Mouse (Mus musculus): Measurements from ENCODE around the gene Rptor. TPM values are rescaled to one million over a fixed set of nuclear protein-coding genes. Genes with fewer than 3 reads are reported as not detected.

Rptor gene
- polyA plus RNA-seq, 1 experiment from 2014 or later = 9.9 TPM

DNA sequence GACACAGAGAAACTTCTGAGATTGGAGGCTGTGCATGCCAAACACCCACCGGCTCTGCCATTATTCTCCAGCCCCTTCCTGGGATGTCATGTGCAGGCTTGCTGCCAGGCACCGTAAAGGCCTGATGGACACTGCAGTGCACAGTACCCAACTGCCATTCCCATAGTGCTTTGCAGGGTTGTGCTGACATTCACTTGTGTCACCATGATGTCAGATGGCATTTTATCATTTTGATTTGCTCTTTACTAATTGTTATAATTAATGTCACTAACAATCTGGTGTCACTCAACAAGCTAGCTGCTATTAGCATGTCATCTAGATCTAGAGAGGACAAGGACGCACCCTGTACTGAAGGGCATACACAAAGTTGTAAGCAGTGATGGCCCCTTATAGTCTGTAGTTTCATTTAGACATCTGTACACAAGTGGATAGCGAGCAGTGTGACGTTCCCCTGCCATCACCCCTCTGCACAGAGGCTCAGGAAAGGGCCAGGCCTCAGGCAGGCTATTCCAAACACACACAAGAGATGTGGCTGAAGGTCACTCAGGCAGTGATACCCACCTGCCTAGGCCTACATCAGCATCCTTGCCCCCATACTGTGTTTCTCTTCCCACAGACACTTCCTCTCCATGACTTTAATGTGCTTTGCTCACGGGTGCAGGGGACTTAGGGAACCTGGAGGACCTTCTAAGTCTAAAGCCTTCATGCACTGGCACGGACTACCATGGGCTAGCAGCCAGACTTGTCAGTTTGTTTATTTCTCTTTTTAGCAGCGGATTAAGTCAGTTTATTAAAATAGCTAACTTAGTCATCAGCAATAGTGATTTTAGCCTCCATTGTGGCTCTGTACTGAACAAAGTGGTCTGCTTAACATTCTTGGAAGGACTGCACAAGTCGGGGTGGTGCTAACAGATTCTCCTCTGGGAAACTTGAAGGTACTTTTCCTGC is 117.7 kb downstream of the Rptor start:
- no peak overlapping the region for H3K9ac ChIP-seq (ENCODE audit: low read depth, low read length)
- H3K9me3 ChIP-seq (replicated peaks; ENCODE audit: control insufficient read depth, low read length, poor library complexity, severe bottlenecking) = no peaks in the 10 kb centered on the region
- ATAC-seq = no peak
- H3K27me3 ChIP-seq (ENCODE audit: control insufficient read depth, insufficient read depth, low read depth, low read length) = no peaks in the 10 kb centered on the region
- no peak overlapping the region for H3K27ac ChIP-seq (ENCODE audit: low read length)
- no peaks in the 10 kb centered on the region for H3K4me1 ChIP-seq (ENCODE audit: control insufficient read depth, insufficient read depth, low read length)
- H3K36me3 ChIP-seq (ENCODE audit: control insufficient read depth, insufficient read depth, low read length) = no peaks in the 10 kb centered on the region
- H3K4me2 ChIP-seq (ENCODE audit: low read length) = no peak overlapping the region
- H3K4me3 ChIP-seq (ENCODE audit: low read depth, low read length) = no peak overlapping the region
- 78% methylated on average over 9 of the region's 9 CpGs for WGBS

- WGBS = 93% methylated on average over 9 of the region's 9 CpGs
- no peak for ATAC-seq
Measured at GRCm38 (mm10) chr11:119724709-119725108, 122.0 kb downstream of the Rptor start.

GRCm38 (mm10) chr11:119731382-119731781 is 128.7 kb downstream of the Rptor start:
- Histone ChIP-seq H3K27ac (ENCODE audit: low read length) (no peak overlapping the region), H3K4me3 (ENCODE audit: low read depth, low read length) (no peak overlapping the region), H3K9ac (ENCODE audit: low read depth, low read length) (no peak overlapping the region), H3K27me3 (ENCODE audit: control insufficient read depth, insufficient read depth, low read depth, low read length) (no peaks in the 10 kb centered on the region), H3K36me3 (ENCODE audit: control insufficient read depth, insufficient read depth, low read length) (no peaks in the 10 kb centered on the region), H3K4me1 (ENCODE audit: control insufficient read depth, insufficient read depth, low read length) (peaks cover 2% of the 10 kb centered on the region; the same call in 1 of the 2 replicates), H3K4me2 (ENCODE audit: low read length) (no peak overlapping the region), H3K9me3 (replicated peaks; ENCODE audit: control insufficient read depth, low read length, poor library complexity, severe bottlenecking) (no peaks in the 10 kb centered on the region)
- no peak for ATAC-seq
- WGBS = 80% methylated on average over 5 of the region's 5 CpGs

More at GRCm38 (mm10) chr11:119724709-119725108, 122.0 kb downstream of the Rptor start:
- H3K4me2 ChIP-seq (ENCODE audit: low read length) = no peak overlapping the region
- H3K27me3 ChIP-seq (ENCODE audit: control insufficient read depth, insufficient read depth, low read depth, low read length) = no peaks in the 10 kb centered on the region
- H3K27ac ChIP-seq (ENCODE audit: low read length) = no peak overlapping the region
- no peak overlapping the region for H3K9ac ChIP-seq (ENCODE audit: low read depth, low read length)
- H3K4me1 ChIP-seq (ENCODE audit: control insufficient read depth, insufficient read depth, low read length) = no peaks in the 10 kb centered on the region
- H3K4me3 ChIP-seq (ENCODE audit: low read depth, low read length) = no peak overlapping the region
- no peaks in the 10 kb centered on the region for H3K36me3 ChIP-seq (ENCODE audit: control insufficient read depth, insufficient read depth, low read length)
- H3K9me3 ChIP-seq (replicated peaks; ENCODE audit: control insufficient read depth, low read length, poor library complexity, severe bottlenecking) = no peaks in the 10 kb centered on the region

- no peak overlapping the region for H3K4me2 ChIP-seq (ENCODE audit: low read length)
- ATAC-seq = no peak
- H3K9me3 ChIP-seq (replicated peaks; ENCODE audit: control insufficient read depth, low read length, poor library complexity, severe bottlenecking) = no peaks in the 10 kb centered on the region
- no peaks in the 10 kb centered on the region for H3K36me3 ChIP-seq (ENCODE audit: control insufficient read depth, insufficient read depth, low read length)
- 100% methylated on average over 1 of the region's 1 CpGs for WGBS
- no peaks in the 10 kb centered on the region for H3K27me3 ChIP-seq (ENCODE audit: control insufficient read depth, insufficient read depth, low read depth, low read length)
- no peak overlapping the region for H3K4me3 ChIP-seq (ENCODE audit: low read depth, low read length)
- H3K9ac ChIP-seq (ENCODE audit: low read depth, low read length) = no peak overlapping the region
- H3K27ac ChIP-seq (ENCODE audit: low read length) = no peak overlapping the region
- peaks cover 2% of the 10 kb centered on the region; the same call in 1 of the 2 replicates for H3K4me1 ChIP-seq (ENCODE audit: control insufficient read depth, insufficient read depth, low read length)
Measured at GRCm38 (mm10) chr11:119732362-119732761, 129.7 kb downstream of the Rptor start.

- ATAC-seq = no peak
- 66% methylated on average over 4 of the region's 4 CpGs for WGBS
- H3K36me3 ChIP-seq (ENCODE audit: control insufficient read depth, insufficient read depth, low read length) = no peaks in the 10 kb centered on the region
Measured at GRCm38 (mm10) chr11:119732961-119733656, 130.4 kb downstream of the Rptor start.

DNA sequence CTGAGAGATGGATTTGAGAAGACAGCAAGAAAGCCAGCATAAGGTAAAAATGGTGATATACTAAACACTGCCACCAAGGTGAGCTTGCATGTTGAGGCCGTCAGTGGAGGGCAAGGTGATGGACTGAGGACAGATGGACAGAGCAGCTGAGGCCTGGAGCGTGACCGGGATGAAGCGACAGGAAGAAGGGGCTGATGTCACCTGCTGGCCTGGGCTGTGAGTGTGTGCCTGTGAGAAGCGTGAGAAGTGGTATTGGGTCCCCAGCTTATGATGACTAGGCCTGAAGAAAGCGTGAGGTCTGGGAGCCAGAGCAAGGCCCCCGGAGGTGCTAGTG is 130.9 kb downstream of the Rptor start:
- H3K27me3 ChIP-seq (ENCODE audit: control insufficient read depth, insufficient read depth, low read depth, low read length) = no peaks in the 10 kb centered on the region
- no peaks in the 10 kb centered on the region for H3K36me3 ChIP-seq (ENCODE audit: control insufficient read depth, insufficient read depth, low read length)
- no peak overlapping the region for H3K9ac ChIP-seq (ENCODE audit: low read depth, low read length)
- H3K4me3 ChIP-seq (ENCODE audit: low read depth, low read length) = no peak overlapping the region
- ATAC-seq = no peak
- WGBS = 92% methylated on average over 7 of the region's 7 CpGs
- no peaks in the 10 kb centered on the region for H3K9me3 ChIP-seq (replicated peaks; ENCODE audit: control insufficient read depth, low read length, poor library complexity, severe bottlenecking)
- no peak overlapping the region for H3K4me2 ChIP-seq (ENCODE audit: low read length)
- no peak overlapping the region for H3K27ac ChIP-seq (ENCODE audit: low read length)
- H3K4me1 ChIP-seq (ENCODE audit: control insufficient read depth, insufficient read depth, low read length) = peaks cover 2% of the 10 kb centered on the region; the same call in 1 of the 2 replicates

More at GRCm38 (mm10) chr11:119732961-119733656, 130.4 kb downstream of the Rptor start:
- Histone ChIP-seq H3K27me3 (ENCODE audit: control insufficient read depth, insufficient read depth, low read depth, low read length) (no peaks in the 10 kb centered on the region), H3K9ac (ENCODE audit: low read depth, low read length) (no peak overlapping the region), H3K4me2 (ENCODE audit: low read length) (no peak overlapping the region), H3K4me1 (ENCODE audit: control insufficient read depth, insufficient read depth, low read length) (peaks cover 2% of the 10 kb centered on the region; the same call in 1 of the 2 replicates), H3K27ac (ENCODE audit: low read length) (no peak overlapping the region; the same call in 1 of the 2 replicates), H3K9me3 (replicated peaks; ENCODE audit: control insufficient read depth, low read length, poor library complexity, severe bottlenecking) (no peaks in the 10 kb centered on the region), H3K4me3 (ENCODE audit: low read depth, low read length) (no peak overlapping the region)

DNA sequence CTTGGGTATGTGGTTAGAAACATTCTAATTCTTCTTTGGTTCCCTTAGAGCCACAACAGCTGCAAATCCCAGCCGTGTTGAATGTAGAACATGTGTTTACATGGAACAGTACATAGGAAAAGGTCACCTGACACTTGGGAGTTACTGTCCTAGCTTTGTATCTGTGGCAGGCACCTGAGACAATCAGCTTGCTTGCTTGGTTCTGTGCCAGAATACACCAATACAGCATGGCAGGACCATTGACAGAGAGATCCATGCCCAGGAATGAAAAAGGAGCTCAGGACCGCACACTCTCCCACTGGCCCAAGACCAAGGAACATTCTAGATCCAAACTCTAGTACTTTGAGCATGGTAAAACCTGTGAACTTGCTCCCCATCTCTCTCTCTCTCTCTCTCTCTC is 132.4 kb downstream of the Rptor start:
- Histone ChIP-seq H3K4me3 (ENCODE audit: low read depth, low read length) (no peak overlapping the region), H3K9ac (ENCODE audit: low read depth, low read length) (no peak overlapping the region), H3K4me1 (ENCODE audit: control insufficient read depth, insufficient read depth, low read length) (peaks cover 15% of the 10 kb centered on the region), H3K36me3 (ENCODE audit: control insufficient read depth, insufficient read depth, low read length) (no peaks in the 10 kb centered on the region), H3K4me2 (ENCODE audit: low read length) (no peak overlapping the region), H3K9me3 (replicated peaks; ENCODE audit: control insufficient read depth, low read length, poor library complexity, severe bottlenecking) (no peaks in the 10 kb centered on the region), H3K27ac (ENCODE audit: low read length) (no peak overlapping the region), H3K27me3 (ENCODE audit: control insufficient read depth, insufficient read depth, low read depth, low read length) (no peaks in the 10 kb centered on the region)
- 94% methylated on average over 2 of the region's 2 CpGs for WGBS
- ATAC-seq = no peak

DNA sequence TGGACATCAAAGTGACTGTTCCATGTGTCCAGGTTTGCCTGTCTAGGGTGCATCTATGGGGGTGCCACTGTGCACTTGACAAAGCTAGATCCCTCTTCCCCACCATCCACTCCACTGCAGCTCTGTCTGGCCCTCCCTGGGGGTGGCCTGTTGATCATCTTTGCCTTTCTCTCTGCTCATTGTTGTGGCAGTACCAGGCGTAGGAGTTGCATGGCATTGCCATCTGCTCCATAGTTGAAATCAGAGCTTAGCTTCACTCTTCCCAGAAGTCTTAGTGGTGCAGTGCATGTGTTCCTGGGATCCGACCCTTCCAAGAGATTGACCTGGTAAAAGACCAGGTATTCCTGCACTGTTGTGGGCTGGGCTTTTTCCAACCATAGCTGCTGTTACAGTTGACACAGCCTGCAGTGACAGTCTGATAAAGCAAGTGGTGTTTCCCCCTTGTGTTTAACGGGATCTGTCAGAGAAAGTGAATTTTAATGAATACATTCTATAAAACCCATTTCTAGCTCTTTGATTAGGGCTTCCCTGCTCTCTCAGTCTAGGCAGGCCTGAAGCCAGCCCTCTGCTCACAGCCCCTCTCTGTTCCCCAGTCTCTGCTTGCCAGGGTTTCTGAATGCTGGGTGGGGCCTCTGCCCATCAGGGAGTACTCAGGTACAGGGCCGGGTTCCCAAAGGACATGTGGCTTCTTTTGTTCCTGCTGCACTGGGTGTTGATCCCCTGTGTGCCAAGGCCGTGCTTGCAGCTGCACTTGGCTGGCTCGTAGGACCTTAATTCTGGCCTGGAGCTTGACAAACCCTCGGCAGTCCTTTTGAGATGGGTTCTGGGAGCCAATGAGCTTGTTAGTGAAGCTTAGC is 136.5 kb downstream of the Rptor start:
- no peak for ATAC-seq
- Histone ChIP-seq H3K27me3 (ENCODE audit: control insufficient read depth, insufficient read depth, low read depth, low read length) (no peaks in the 10 kb centered on the region), H3K9me3 (replicated peaks; ENCODE audit: control insufficient read depth, low read length, poor library complexity, severe bottlenecking) (no peaks in the 10 kb centered on the region), H3K9ac (ENCODE audit: low read depth, low read length) (no peak overlapping the region), H3K36me3 (ENCODE audit: control insufficient read depth, insufficient read depth, low read length) (no peaks in the 10 kb centered on the region), H3K4me3 (ENCODE audit: low read depth, low read length) (no peak overlapping the region), H3K4me2 (ENCODE audit: low read length) (no peak overlapping the region), H3K27ac (ENCODE audit: low read length) (peak overlapping the region; percentile 65), H3K4me1 (ENCODE audit: control insufficient read depth, insufficient read depth, low read length) (peaks cover 23% of the 10 kb centered on the region)
- 36% methylated on average over 7 of the region's 7 CpGs for WGBS

Data from midbrain, embryonic 16.5 days (tissue).